Mouse (Mus musculus) left cerebral cortex, adult 2 months (tissue): ENCODE results near the gene Mysm1. TPM values are rescaled to one million over a fixed set of nuclear protein-coding genes. Genes with fewer than 3 reads are reported as not detected.
A peak's percentile ranks its signal among the peaks of the same experiment; 100 is the strongest.

ENCODE experiments used
- DNase-seq, 2 experiments: peaks; one replicate each; pipeline ENCODE4 v3.0.0; 2021 to 2022; ENCODE audit warnings: low spot score in 2 of 2, mixed read lengths in 1 of 2; ENCODE audit errors: extremely low spot score in 1 of 2
- H3K27ac ChIP-seq: fragments of 200-600 bp; 2 replicates; pipeline ENCODE4 v1.8.1; 2022
- H3K4me3 ChIP-seq: fragments of 200-600 bp; 2 replicates; pipeline ENCODE4 v1.8.1; 2022
- CTCF ChIP-seq: fragments of 200-600 bp; IDR thresholded peaks from 2 replicates; pipeline ENCODE4 v1.8.1; 2022; ENCODE audit warnings: antibody characterized with exemption, mild to moderate bottlenecking, moderate library complexity
- intact Hi-C: fragments of 180-260 bp; cut with DNase I; formaldehyde crosslinking; loops from one replicate; pipeline ENCODE4 v1.15.1; 2025
- total RNA-seq, 2 experiments: library from RNA; stranded (reverse); gene quantifications; 2 replicates each; pipeline ENCODE4 v1.2.3; 2021

The Mysm1 gene
- total RNA-seq, 2 experiments from 2014 or later = 39.6 to 41.6 TPM

DNA sequence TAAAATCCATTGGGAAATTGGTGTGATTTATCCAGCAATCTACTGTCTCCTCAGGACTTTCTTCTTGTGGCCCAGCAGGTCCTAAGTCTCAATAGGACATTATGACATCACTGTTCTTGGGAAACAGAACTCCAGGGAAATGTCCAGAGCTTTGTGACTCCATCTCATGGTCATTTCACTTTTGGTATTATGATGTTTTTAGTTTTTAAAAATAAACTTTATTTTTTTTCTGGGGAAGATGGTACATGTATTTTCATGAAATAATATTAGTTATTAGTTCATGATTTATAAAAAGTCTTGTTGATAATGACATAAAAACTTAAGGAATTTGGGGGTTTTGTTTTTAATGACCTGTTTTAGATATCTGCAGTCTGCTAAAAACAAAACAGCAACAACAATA lies 50.2 kb downstream of the Mysm1 start, which contains the start of gene Eqtn:
TSS of gene Eqtn (minus strand) at position 101 of the 400 bp plus-strand sequence.
- no peak within 1 kb of the TSS for H3K4me3 ChIP-seq
- no peak for DNase-seq
- no peak for TF ChIP-seq CTCF
- intact Hi-C loops = no loop called here
- no peak within 1 kb of the TSS for H3K27ac ChIP-seq

DNA sequence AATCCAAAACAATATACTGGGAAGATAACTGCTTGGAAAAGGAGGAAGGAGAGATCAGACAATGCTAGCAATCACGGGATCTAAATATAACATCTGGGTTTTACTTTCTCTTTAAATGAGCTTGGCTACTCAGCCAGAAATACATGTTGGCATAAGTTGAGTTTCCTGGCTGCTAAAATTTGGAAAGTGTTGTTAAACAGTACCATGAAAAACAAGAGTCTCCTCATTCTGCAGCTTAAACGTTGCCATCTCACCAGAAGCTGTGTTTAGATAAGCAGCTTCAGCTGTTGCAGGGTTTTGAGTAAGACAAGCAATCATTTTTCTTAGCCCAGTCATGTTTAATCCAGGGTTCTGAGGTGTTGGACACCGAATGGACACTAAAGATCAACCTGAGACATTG lies 77.1 kb downstream of the Mysm1 start:
- DNase-seq = no peak
- intact Hi-C loops = loop anchor here (5.0 kb wide), 1 partner anchor 234 kb away; no protein-coding TSS in a partner anchor
- TF ChIP-seq CTCF = no peak
- no peak overlapping the region for H3K27ac ChIP-seq
- no peak overlapping the region for H3K4me3 ChIP-seq

DNA sequence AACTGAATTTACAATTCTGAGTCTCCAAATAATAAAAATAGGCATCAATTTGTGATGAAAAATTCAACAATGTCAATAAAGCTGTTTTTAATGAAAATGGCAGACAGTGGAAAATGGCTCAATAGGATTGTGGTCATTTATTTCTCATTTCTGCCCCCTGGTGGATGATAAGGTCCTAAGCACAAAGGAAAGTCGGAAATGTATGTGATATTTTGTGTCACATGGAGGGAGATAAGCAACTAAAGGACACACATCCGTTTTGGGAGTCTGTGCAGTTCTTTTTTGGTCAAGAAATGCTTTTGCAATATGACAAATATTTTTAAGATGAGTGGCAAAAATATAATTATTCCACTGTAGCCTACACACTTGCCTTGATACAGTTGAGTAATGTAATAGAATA lies 78.2 kb downstream of the Mysm1 start:
- intact Hi-C loops = loop anchor here (5.0 kb wide), 1 partner anchor 233 kb away; no protein-coding TSS in a partner anchor
- peak; percentile 63 for TF ChIP-seq CTCF
- DNase-seq = no peak
- Histone ChIP-seq H3K4me3 (no peak overlapping the region), H3K27ac (no peak overlapping the region)

Other genes with a start within 250 kb of the Mysm1 start
- 10 to 100 TPM in 1 of 2 experiments, 1 to 10 TPM in 1; 9.1 to 12.1 TPM for gene Tek, start 239.8 kb downstream of the Mysm1 start, total RNA-seq
- 1 to 10 TPM in 1 of 2 experiments, under 1 TPM in 1; 0.84 to 1.0 TPM for gene Eqtn, start 50.3 kb downstream of the Mysm1 start, total RNA-seq
- gene Jun, start 73.1 kb upstream of the Mysm1 start, total RNA-seq = 10 to 100 TPM; 56.7 to 61.4 TPM